Mouse (Mus musculus): ENCODE results near the gene Tagap. TPM values are rescaled to one million over a fixed set of nuclear protein-coding genes. Genes with fewer than 3 reads are reported as not detected.

The Tagap gene
- 0.09 and 0.24 TPM in 2 replicates for polyA plus RNA-seq (2014; fragmentation: Nextera tagmentation; extraction: Ambion mirVana)

DNA sequence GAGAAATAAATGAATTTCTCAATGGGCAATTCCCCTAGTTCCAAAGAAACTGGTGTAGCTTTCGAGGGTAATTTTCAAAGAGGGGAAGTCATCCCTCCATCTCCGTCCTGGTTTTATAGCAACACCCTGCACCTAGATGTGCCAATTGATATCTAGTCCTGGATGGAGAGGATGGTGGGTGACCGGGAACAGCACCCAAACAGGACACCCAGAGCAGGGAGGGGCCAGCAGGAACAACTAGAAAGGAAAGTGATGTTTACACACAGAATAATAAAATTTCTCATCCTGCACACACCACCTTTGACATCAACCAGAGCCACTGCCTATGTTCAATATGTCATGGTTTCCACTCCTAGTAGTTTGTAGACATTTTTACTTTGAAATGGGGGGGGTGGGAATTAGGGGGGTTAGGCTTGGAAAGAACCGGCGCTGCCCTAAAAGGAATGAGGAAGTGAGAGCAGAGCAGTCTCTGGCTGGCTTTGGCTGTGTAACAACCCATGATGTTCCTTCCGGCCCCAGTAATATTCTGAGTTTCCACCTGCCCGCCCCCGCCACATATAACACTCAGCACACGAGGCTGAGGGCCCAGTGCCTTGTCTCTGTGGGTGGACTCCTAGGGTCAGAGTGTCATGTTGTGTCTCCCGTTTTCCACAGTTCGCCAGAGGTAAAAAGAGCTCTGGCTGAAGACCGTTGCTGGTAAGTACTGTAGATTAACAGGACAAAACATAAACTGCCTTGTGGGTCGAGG, at the start of gene Tagap:
TSS of gene Tagap (plus strand) at position 588 of the 748 bp plus-strand sequence.
- H3K4me2 ChIP-seq: no peak within 1 kb of the TSS
- no peak within 1 kb of the TSS for H3K27ac ChIP-seq (ENCODE audit: low read depth, low read length)
- H3K36me3 ChIP-seq (ENCODE audit: control insufficient read depth, insufficient read depth, low read length): no peaks in the 10 kb centered on the region
- H3K9ac ChIP-seq (ENCODE audit: low read depth, low read length): no peak within 1 kb of the TSS
- H3K4me3 ChIP-seq (ENCODE audit: low read depth, low read length): no peak within 1 kb of the TSS
- ATAC-seq (replicated peaks; ENCODE audit: insufficient number of reproducible peaks, low FRiP score, low TSS enrichment): no peak
- H3K9me3 ChIP-seq (replicated peaks; ENCODE audit: control insufficient read depth, low read length): no peaks in the 10 kb centered on the region
- H3K27me3 ChIP-seq (ENCODE audit: control insufficient read depth, insufficient read depth, low read length): peaks cover 12% of the 10 kb centered on the region
- WGBS (ENCODE audit: insufficient replicate concordance): 61% methylated on average over 13 of the region's 13 CpGs
- no peaks in the 10 kb centered on the region for H3K4me1 ChIP-seq (ENCODE audit: control insufficient read depth, insufficient read depth, low read length)

DNA sequence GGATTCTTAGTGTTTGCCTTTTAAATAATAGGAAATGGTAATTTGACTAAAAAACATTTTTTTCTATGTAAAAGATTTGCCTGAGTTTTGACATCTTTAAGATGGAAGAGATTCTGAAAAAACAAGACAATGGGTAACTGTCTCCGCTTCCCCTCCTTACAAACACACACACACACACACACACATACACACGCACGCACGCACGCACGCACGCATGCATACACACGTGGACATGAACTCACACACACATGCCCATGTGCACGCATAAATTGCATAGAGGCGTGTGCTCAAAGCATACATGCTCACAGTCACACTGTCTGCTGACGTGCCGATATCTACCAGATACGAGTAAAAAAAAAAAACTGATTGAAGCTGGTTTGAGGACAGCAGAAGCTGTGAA, 49.3 kb upstream of the Tagap start:
- Histone ChIP-seq H3K4me2 (no peak overlapping the region), H3K27me3 (ENCODE audit: control insufficient read depth, insufficient read depth, low read length) (no peaks in the 10 kb centered on the region), H3K4me3 (ENCODE audit: low read depth, low read length) (no peak overlapping the region), H3K36me3 (ENCODE audit: control insufficient read depth, insufficient read depth, low read length) (no peaks in the 10 kb centered on the region), H3K4me1 (ENCODE audit: control insufficient read depth, insufficient read depth, low read length) (no peaks in the 10 kb centered on the region), H3K27ac (ENCODE audit: low read depth, low read length) (no peak overlapping the region), H3K9ac (ENCODE audit: low read depth, low read length) (no peak overlapping the region), H3K9me3 (replicated peaks; ENCODE audit: control insufficient read depth, low read length) (no peaks in the 10 kb centered on the region)
- 81% methylated on average over 13 of the region's 13 CpGs for WGBS (ENCODE audit: insufficient replicate concordance)
- no peak for ATAC-seq (replicated peaks; ENCODE audit: insufficient number of reproducible peaks, low FRiP score, low TSS enrichment)

DNA sequence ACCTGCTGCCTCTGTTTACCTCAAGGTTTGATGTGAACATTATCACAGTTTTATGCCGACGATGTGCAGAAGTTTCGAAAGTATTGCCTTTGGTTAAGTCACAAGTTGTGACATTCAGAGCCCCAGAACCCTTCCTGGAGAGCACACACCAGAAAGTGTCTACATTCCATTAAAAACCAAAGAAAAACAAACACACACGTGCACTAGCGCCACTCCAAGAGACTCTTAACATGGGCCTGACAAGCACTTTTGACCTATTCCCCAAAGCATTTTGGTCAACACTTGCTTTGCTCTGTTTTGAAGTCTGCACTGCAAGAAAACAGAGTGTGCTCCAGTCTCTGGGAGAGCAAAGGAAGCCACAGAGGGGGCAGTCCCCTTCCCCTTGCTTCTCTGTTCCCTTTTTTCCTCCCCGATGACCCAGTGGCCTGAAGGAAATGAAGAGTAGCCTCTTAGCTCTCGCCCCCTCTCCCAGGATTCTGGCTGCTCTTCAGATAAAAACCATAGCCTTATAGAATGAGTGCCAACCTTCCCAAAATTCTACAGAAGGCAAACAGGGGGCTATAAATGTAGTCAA, 48.5 kb upstream of the Tagap start:
- Histone ChIP-seq H3K4me1 (ENCODE audit: control insufficient read depth, insufficient read depth, low read length) (no peaks in the 10 kb centered on the region), H3K4me3 (ENCODE audit: low read depth, low read length) (no peak overlapping the region), H3K4me2 (no peak overlapping the region), H3K27me3 (ENCODE audit: control insufficient read depth, insufficient read depth, low read length) (no peaks in the 10 kb centered on the region), H3K9me3 (replicated peaks; ENCODE audit: control insufficient read depth, low read length) (no peaks in the 10 kb centered on the region), H3K9ac (ENCODE audit: low read depth, low read length) (no peak overlapping the region), H3K27ac (ENCODE audit: low read depth, low read length) (no peak overlapping the region), H3K36me3 (ENCODE audit: control insufficient read depth, insufficient read depth, low read length) (no peaks in the 10 kb centered on the region)
- ATAC-seq (replicated peaks; ENCODE audit: insufficient number of reproducible peaks, low FRiP score, low TSS enrichment): no peak
- WGBS (ENCODE audit: insufficient replicate concordance): 65% methylated on average over 7 of the region's 7 CpGs

DNA sequence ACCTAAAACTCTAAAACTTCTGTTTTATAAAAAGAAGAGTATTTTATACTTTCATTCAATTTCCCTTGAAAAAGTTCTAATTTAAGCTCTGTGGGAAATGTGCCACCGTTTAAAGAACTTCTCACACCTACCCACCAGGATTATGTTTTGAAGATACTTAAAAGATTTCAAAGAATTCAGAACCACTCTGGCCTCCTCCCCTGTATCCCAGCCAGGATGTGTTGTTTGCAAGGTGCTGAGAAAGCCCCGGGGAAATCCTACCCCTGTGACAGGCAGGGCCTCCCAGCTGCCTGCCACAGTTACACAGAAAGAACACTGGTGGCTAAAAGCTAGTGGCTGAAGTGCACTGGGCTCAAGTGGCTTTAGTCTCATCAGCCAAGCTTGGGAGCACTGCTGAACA, 47.9 kb upstream of the Tagap start:
- H3K4me2 ChIP-seq: no peak overlapping the region

DNA sequence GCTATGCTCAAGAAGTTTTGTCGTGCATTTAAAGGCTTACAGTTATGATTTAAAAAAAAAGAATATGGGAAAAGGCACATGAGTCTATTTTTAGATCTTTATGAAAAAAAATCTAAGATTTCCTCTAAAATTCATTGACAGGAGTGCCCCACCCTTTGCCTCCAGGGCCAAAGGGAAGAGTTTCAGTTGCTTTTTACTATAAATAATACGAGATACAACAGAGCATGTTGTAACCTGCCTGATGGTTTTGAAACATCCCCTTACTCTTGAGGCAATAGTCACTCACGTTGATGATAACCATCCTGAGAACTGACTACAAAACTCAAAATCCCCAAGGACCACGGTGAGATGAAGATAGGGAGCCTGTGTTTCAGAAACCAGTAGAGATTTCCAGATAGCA, 46.3 kb upstream of the Tagap start:
- no peak for ATAC-seq (replicated peaks; ENCODE audit: insufficient number of reproducible peaks, low FRiP score, low TSS enrichment)
- no peaks in the 10 kb centered on the region for H3K36me3 ChIP-seq (ENCODE audit: control insufficient read depth, insufficient read depth, low read length)
- no peak overlapping the region for H3K4me2 ChIP-seq
- H3K27ac ChIP-seq (ENCODE audit: low read depth, low read length): no peak overlapping the region
- H3K9ac ChIP-seq (ENCODE audit: low read depth, low read length): no peak overlapping the region
- no peaks in the 10 kb centered on the region for H3K27me3 ChIP-seq (ENCODE audit: control insufficient read depth, insufficient read depth, low read length)
- no peak overlapping the region for H3K4me3 ChIP-seq (ENCODE audit: low read depth, low read length)
- no peaks in the 10 kb centered on the region for H3K4me1 ChIP-seq (ENCODE audit: control insufficient read depth, insufficient read depth, low read length)
- H3K9me3 ChIP-seq (replicated peaks; ENCODE audit: control insufficient read depth, low read length): no peaks in the 10 kb centered on the region
- 77% methylated on average over 4 of the region's 4 CpGs for WGBS (ENCODE audit: insufficient replicate concordance)

More for the DNA sequence above, 47.9 kb upstream of the Tagap start:
- Histone ChIP-seq H3K4me1 (ENCODE audit: control insufficient read depth, insufficient read depth, low read length) (no peaks in the 10 kb centered on the region), H3K36me3 (ENCODE audit: control insufficient read depth, insufficient read depth, low read length) (no peaks in the 10 kb centered on the region), H3K27me3 (ENCODE audit: control insufficient read depth, insufficient read depth, low read length) (no peaks in the 10 kb centered on the region), H3K4me3 (ENCODE audit: low read depth, low read length) (no peak overlapping the region), H3K9ac (ENCODE audit: low read depth, low read length) (no peak overlapping the region), H3K27ac (ENCODE audit: low read depth, low read length) (no peak overlapping the region), H3K9me3 (replicated peaks; ENCODE audit: control insufficient read depth, low read length) (no peaks in the 10 kb centered on the region)
- WGBS (ENCODE audit: insufficient replicate concordance): 50% methylated on average over 2 of the region's 2 CpGs
- no peak for ATAC-seq (replicated peaks; ENCODE audit: insufficient number of reproducible peaks, low FRiP score, low TSS enrichment)

DNA sequence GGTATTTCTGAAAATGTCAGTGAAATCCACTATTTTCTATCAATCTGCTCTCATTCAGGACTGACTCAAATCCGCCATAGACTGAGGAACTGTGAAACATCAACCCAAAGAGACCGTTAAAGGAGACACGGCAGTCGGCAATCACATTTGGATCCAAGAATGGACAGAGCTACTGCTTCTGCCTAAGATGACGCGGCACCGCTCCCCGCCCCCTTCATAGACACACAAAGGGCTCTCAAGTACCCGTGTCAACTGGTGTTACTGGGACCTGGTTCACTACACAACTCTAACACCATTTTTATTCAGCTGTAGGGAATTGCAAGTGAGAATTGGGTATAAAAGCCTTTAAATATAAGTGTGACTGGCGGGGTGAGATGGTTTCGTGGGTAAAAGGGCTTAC, 42.7 kb upstream of the Tagap start:
- WGBS (ENCODE audit: insufficient replicate concordance): 82% methylated on average over 11 of the region's 11 CpGs
- Histone ChIP-seq H3K4me1 (ENCODE audit: control insufficient read depth, insufficient read depth, low read length) (no peaks in the 10 kb centered on the region), H3K36me3 (ENCODE audit: control insufficient read depth, insufficient read depth, low read length) (no peaks in the 10 kb centered on the region), H3K9me3 (replicated peaks; ENCODE audit: control insufficient read depth, low read length) (no peaks in the 10 kb centered on the region), H3K4me2 (no peak overlapping the region), H3K27ac (ENCODE audit: low read depth, low read length) (no peak overlapping the region), H3K9ac (ENCODE audit: low read depth, low read length) (no peak overlapping the region), H3K4me3 (ENCODE audit: low read depth, low read length) (no peak overlapping the region), H3K27me3 (ENCODE audit: control insufficient read depth, insufficient read depth, low read length) (no peaks in the 10 kb centered on the region)
- ATAC-seq (replicated peaks; ENCODE audit: insufficient number of reproducible peaks, low FRiP score, low TSS enrichment): no peak

DNA sequence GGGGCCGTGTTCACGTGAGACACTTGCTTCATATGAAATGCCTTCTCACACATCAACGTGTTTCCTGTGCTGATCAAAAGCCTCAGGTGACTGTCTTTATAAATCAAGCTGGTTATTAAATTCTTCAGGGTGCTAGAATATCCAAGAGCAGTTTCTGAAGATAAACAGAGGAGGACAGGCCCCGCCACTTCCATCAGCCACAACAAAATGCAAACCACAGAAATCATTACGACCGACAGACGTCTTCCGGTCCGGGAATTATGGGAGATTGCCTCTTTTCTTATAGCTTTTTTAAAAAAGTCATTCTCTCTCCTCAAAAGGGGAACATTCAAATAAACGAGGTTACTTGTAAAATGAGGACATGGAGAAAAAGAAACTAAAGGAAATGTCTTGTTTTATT, 41.2 kb upstream of the Tagap start:
- Histone ChIP-seq H3K27me3 (ENCODE audit: control insufficient read depth, insufficient read depth, low read length) (no peaks in the 10 kb centered on the region), H3K9me3 (replicated peaks; ENCODE audit: control insufficient read depth, low read length) (no peaks in the 10 kb centered on the region), H3K4me2 (no peak overlapping the region), H3K4me1 (ENCODE audit: control insufficient read depth, insufficient read depth, low read length) (no peaks in the 10 kb centered on the region), H3K27ac (ENCODE audit: low read depth, low read length) (no peak overlapping the region), H3K9ac (ENCODE audit: low read depth, low read length) (no peak overlapping the region), H3K4me3 (ENCODE audit: low read depth, low read length) (no peak overlapping the region), H3K36me3 (ENCODE audit: control insufficient read depth, insufficient read depth, low read length) (no peaks in the 10 kb centered on the region)
- 80% methylated on average over 10 of the region's 10 CpGs for WGBS (ENCODE audit: insufficient replicate concordance)
- no peak for ATAC-seq (replicated peaks; ENCODE audit: insufficient number of reproducible peaks, low FRiP score, low TSS enrichment)

DNA sequence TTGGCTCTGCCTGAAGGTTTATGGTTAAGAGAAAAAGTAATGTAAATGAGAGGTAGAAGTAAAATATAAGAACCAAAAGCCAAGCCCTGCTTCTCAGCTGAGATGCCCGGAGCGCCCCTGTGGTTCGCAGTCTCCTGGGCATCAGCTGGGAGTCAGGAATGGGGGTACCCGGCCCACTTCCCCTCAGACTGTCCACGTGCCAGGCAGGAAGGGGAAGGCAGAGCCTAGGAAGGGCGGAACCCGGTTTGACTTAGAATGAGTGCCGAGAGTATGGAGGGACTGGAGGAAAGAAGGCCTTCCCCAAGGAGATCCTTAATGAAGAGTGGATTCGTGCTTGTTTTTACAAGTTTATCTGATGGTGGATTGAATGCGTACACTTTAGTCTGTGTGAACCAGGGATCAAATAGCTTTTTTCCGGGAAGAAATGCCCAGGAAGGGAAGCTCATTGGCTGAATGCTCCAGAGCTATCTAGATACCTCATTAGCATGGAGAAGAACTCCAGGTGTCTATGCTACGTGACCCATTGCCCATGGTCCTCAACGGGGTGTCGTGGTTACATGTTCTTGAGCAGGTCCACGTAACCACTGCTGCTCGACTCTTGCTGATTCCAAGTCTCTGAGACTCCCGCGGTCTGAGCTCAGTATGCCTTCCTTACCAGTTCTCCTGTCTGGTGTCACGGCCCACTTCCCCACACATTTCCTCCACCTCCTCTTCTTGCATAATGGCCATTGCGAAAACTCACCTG, 38.6 kb upstream of the Tagap start:
- ATAC-seq (replicated peaks; ENCODE audit: insufficient number of reproducible peaks, low FRiP score, low TSS enrichment): no peak
- WGBS (ENCODE audit: insufficient replicate concordance): 84% methylated on average over 20 of the region's 20 CpGs
- Histone ChIP-seq H3K4me2 (no peak overlapping the region), H3K36me3 (ENCODE audit: control insufficient read depth, insufficient read depth, low read length) (no peaks in the 10 kb centered on the region), H3K4me1 (ENCODE audit: control insufficient read depth, insufficient read depth, low read length) (no peaks in the 10 kb centered on the region), H3K27me3 (ENCODE audit: control insufficient read depth, insufficient read depth, low read length) (no peaks in the 10 kb centered on the region), H3K27ac (ENCODE audit: low read depth, low read length) (no peak overlapping the region), H3K9ac (ENCODE audit: low read depth, low read length) (no peak overlapping the region), H3K4me3 (ENCODE audit: low read depth, low read length) (no peak overlapping the region), H3K9me3 (replicated peaks; ENCODE audit: control insufficient read depth, low read length) (no peaks in the 10 kb centered on the region)
